Mouse (Mus musculus) c-Kit-positive CD71-positive TER-119-positive erythroid progenitor cells, embryonic 14.5 days (primary cell): Measurements from ENCODE around the gene Mex3a.

Experiments used
- DNase-seq: peaks from one replicate; pipeline ENCODE4 v3.0.0-alpha.2; 2013; ENCODE audit warnings: low spot score

The Mex3a gene

GRCm38 (mm10) chr3:88544955-88545591 is 12.9 kb downstream of the Mex3a start:
- DNase-seq, result no peak

GRCm38 (mm10) chr3:88546674-88547418 is 14.7 kb downstream of the Mex3a start:
- DNase-seq, result no peak

GRCm38 (mm10) chr3:88548180-88548917 is 16.2 kb downstream of the Mex3a start, which contains the start of gene Rab25:
Gene Rab25, minus strand, starts transcription at chr3:88548300.
- DNase-seq, result no peak

GRCm38 (mm10) chr3:88551586-88551985 is 19.4 kb downstream of the Mex3a start:
- no peak for DNase-seq

- DNase-seq, result no peak
Observed at GRCm38 (mm10) chr3:88552082-88552645, 20.0 kb downstream of the Mex3a start.

GRCm38 (mm10) chr3:88552676-88553524 is 20.7 kb downstream of the Mex3a start, which contains the start of gene Lamtor2:
Gene Lamtor2, minus strand, starts transcription at chr3:88553074.
- DNase-seq, result peak; percentile 97

- DNase-seq, result peak; percentile 83
Observed at GRCm38 (mm10) chr3:88553525-88553879, 21.3 kb downstream of the Mex3a start, which contains the start of gene Ubqln4. Gene Ubqln4, plus strand, starts transcription at chr3:88553758.

- peak; percentile 63 for DNase-seq
Observed at GRCm38 (mm10) chr3:88553880-88554586, 21.8 kb downstream of the Mex3a start.

- DNase-seq, result no peak
Observed at GRCm38 (mm10) chr3:88555069-88555605, 22.9 kb downstream of the Mex3a start.

- DNase-seq, result no peak
Observed at GRCm38 (mm10) chr3:88555731-88556130, 23.5 kb downstream of the Mex3a start.

GRCm38 (mm10) chr3:88556616-88557015 is 24.4 kb downstream of the Mex3a start:
- no peak for DNase-seq

GRCm38 (mm10) chr3:88559596-88559995 is 27.4 kb downstream of the Mex3a start:
- DNase-seq, result no peak

GRCm38 (mm10) chr3:88561989-88562388 is 29.8 kb downstream of the Mex3a start:
- DNase-seq, result no peak

- DNase-seq, result no peak
Observed at GRCm38 (mm10) chr3:88563442-88563841, 31.2 kb downstream of the Mex3a start.

- no peak for DNase-seq
Observed at GRCm38 (mm10) chr3:88563966-88564365, 31.8 kb downstream of the Mex3a start.

- DNase-seq, result no peak
Observed at GRCm38 (mm10) chr3:88566116-88566515, 33.9 kb downstream of the Mex3a start.

- no peak for DNase-seq
Observed at GRCm38 (mm10) chr3:88566536-88567061, 34.4 kb downstream of the Mex3a start.

- DNase-seq, result no peak
Observed at GRCm38 (mm10) chr3:88567892-88568291, 35.7 kb downstream of the Mex3a start.

- DNase-seq, result no peak
Observed at GRCm38 (mm10) chr3:88568615-88569014, 36.4 kb downstream of the Mex3a start.

GRCm38 (mm10) chr3:88569093-88569492 is 36.9 kb downstream of the Mex3a start:
- no peak for DNase-seq
